Mouse (Mus musculus) MEL (cell line): ENCODE results near the gene Tex264. TPM values are rescaled to one million over a fixed set of nuclear protein-coding genes. Genes with fewer than 3 reads are reported as not detected.

ENCODE experiments used
- DNase-seq: peaks from one replicate; pipeline ENCODE4 v3.0.0; 2011; ENCODE audit warnings: low read depth, low spot score
- H3K27ac ChIP-seq: 2 replicates; pipeline ENCODE4 v1.5.1; 2012; ENCODE audit warnings: low read depth, mild to moderate bottlenecking, control low read depth, low read length, moderate library complexity; ENCODE audit not compliant: control insufficient read depth
- H3K27me3 ChIP-seq, 2 experiments: fragments of 150-350 bp in 1 of 2; sonication (generic) in 1 of 2; 2 replicates each; pipeline ENCODE4 v1.6.1; 2012; ENCODE audit warnings: low read length in 2 of 2, mild to moderate bottlenecking in 2 of 2, improper control_type of control experiment in 1 of 2, moderate library complexity in 1 of 2; ENCODE audit not compliant: insufficient read depth in 2 of 2, control insufficient read depth in 1 of 2
- H3K36me3 ChIP-seq, 2 experiments: 2 replicates each; pipeline ENCODE4 v1.6.1; 2012 to 2014; ENCODE audit warnings: low read length in 2 of 2, improper control_type of control experiment in 1 of 2, inconsistent platforms in 1 of 2, mild to moderate bottlenecking in 1 of 2; ENCODE audit not compliant: insufficient read depth in 2 of 2, control insufficient read depth in 1 of 2
- H3K4me1 ChIP-seq, 2 experiments: fragments of 150-350 bp in 1 of 2; sonication (generic) in 1 of 2; 2 replicates each; pipeline ENCODE4 v1.6.1; 2012; ENCODE audit warnings: low read length in 2 of 2, improper control_type of control experiment in 1 of 2, mild to moderate bottlenecking in 1 of 2; ENCODE audit not compliant: insufficient read depth in 2 of 2, control insufficient read depth in 1 of 2
- H3K4me3 ChIP-seq, 2 experiments: fragments of 150-350 bp in 1 of 2; sonication (generic) in 1 of 2; 2 replicates each; pipeline ENCODE4 v1.5.1; 2012; ENCODE audit warnings: low read depth in 2 of 2, low read length in 2 of 2, mild to moderate bottlenecking in 2 of 2, moderate library complexity in 2 of 2, control low read depth in 1 of 2, improper control_type of control experiment in 1 of 2; ENCODE audit not compliant: control insufficient read depth in 1 of 2, insufficient read depth in 1 of 2
- H3K79me2 ChIP-seq: 2 replicates; pipeline ENCODE4 v1.6.1; 2012; ENCODE audit warnings: mild to moderate bottlenecking, low read length, moderate library complexity; ENCODE audit not compliant: control insufficient read depth, poor library complexity, insufficient read depth
- H3K9ac ChIP-seq: 2 replicates; pipeline ENCODE4 v1.6.1; 2012; ENCODE audit warnings: low read depth, mild to moderate bottlenecking, control low read depth, low read length, moderate library complexity; ENCODE audit not compliant: control insufficient read depth, poor library complexity, severe bottlenecking
- H3K9me3 ChIP-seq: fragments of 150-350 bp; sonication (generic); replicated peaks from 2 replicates; pipeline ENCODE4 v1.6.1; 2012; ENCODE audit warnings: mild to moderate bottlenecking, low read length, improper control_type of control experiment, moderate library complexity; ENCODE audit not compliant: insufficient read depth
- CHD2 ChIP-seq: IDR thresholded peaks from 2 replicates; pipeline ENCODE4 v1.6.1; 2011; ENCODE audit warnings: low read length, improper control_type of control experiment
- CTCF ChIP-seq, 3 experiments: IDR thresholded peaks in 2 of 3; conservative IDR thresholded peaks in 1 of 3; 2 replicates each; pipeline ENCODE4 v1.5.1; 2011 to 2012; ENCODE audit warnings: low read length in 3 of 3, low read depth in 2 of 3, mild to moderate bottlenecking in 2 of 3, improper control_type of control experiment in 1 of 3, inconsistent platforms in 1 of 3, mixed read lengths in 1 of 3, moderate library complexity in 1 of 3; ENCODE audit not compliant: control insufficient read depth in 1 of 3, insufficient read depth in 1 of 3, poor library complexity in 1 of 3, severe bottlenecking in 1 of 3
- E2F4 ChIP-seq: IDR thresholded peaks from 2 replicates; pipeline ENCODE4 v1.6.1; 2011; ENCODE audit warnings: low read depth, low read length, improper control_type of control experiment, borderline replicate concordance
- EP300 ChIP-seq, 2 experiments: IDR thresholded peaks; 2 replicates each; pipeline ENCODE4 v1.6.1; 2011; ENCODE audit warnings: improper control_type of control experiment in 2 of 2, low read length in 2 of 2, low read depth in 1 of 2, mild to moderate bottlenecking in 1 of 2
- ETS1 ChIP-seq: IDR thresholded peaks from 2 replicates; pipeline ENCODE4 v1.6.1; 2012; ENCODE audit warnings: low read depth, mild to moderate bottlenecking, inconsistent platforms, low read length, improper control_type of control experiment, moderate library complexity
- GABPA ChIP-seq: IDR thresholded peaks from 2 replicates; pipeline ENCODE4 v1.6.1; 2012; ENCODE audit warnings: low read depth, mild to moderate bottlenecking, inconsistent platforms, low read length, improper control_type of control experiment, moderate library complexity
- HCFC1 ChIP-seq: IDR thresholded peaks from 2 replicates; pipeline ENCODE4 v1.6.1; 2012; ENCODE audit warnings: low read depth, mild to moderate bottlenecking, inconsistent platforms, low read length, improper control_type of control experiment, moderate library complexity
- KAT2A ChIP-seq: conservative IDR thresholded peaks from 2 replicates; pipeline ENCODE4 v1.6.1; 2012; ENCODE audit warnings: low read depth, low read length, improper control_type of control experiment, inconsistent platforms
- MAFK ChIP-seq: IDR thresholded peaks from 2 replicates; pipeline ENCODE4 v1.6.1; 2011; ENCODE audit warnings: low read depth, mild to moderate bottlenecking, low read length, improper control_type of control experiment, borderline replicate concordance
- MAX ChIP-seq: IDR thresholded peaks from 2 replicates; pipeline ENCODE4 v1.6.1; 2011; ENCODE audit warnings: low read length, improper control_type of control experiment
- MEF2A ChIP-seq: IDR thresholded peaks from 2 replicates; pipeline ENCODE4 v1.6.1; 2014; ENCODE audit warnings: low read depth, mild to moderate bottlenecking, inconsistent platforms, low read length, improper control_type of control experiment; ENCODE audit not compliant: poor library complexity, insufficient replicate concordance, severe bottlenecking; ENCODE audit errors: extremely low read depth
- MXI1 ChIP-seq: IDR thresholded peaks from 2 replicates; pipeline ENCODE4 v1.6.1; 2011; ENCODE audit warnings: mild to moderate bottlenecking, low read depth, low read length, improper control_type of control experiment
- MYC ChIP-seq: IDR thresholded peaks from 2 replicates; pipeline ENCODE4 v1.6.1; 2011; ENCODE audit warnings: low read depth, mild to moderate bottlenecking, low read length, improper control_type of control experiment, moderate library complexity
- POLR2A ChIP-seq, 2 experiments: IDR thresholded peaks; 2 replicates each; pipeline ENCODE4 v1.6.1; 2011 to 2012; ENCODE audit warnings: low read length in 2 of 2, mild to moderate bottlenecking in 2 of 2, control low read depth in 1 of 2, improper control_type of control experiment in 1 of 2, low read depth in 1 of 2, moderate library complexity in 1 of 2; ENCODE audit not compliant: control insufficient read depth in 1 of 2, insufficient read depth in 1 of 2, poor library complexity in 1 of 2
- POLR2AphosphoS2 ChIP-seq: IDR thresholded peaks from 2 replicates; pipeline ENCODE4 v1.6.1; 2011; ENCODE audit warnings: low read length, improper control_type of control experiment
- POLR2AphosphoS5 ChIP-seq: IDR thresholded peaks from 2 replicates; pipeline ENCODE4 v1.6.1; 2012; ENCODE audit warnings: low read depth, borderline replicate concordance, mild to moderate bottlenecking, inconsistent platforms, low read length, moderate library complexity, mixed read lengths
- RAD21 ChIP-seq: IDR thresholded peaks from 2 replicates; pipeline ENCODE4 v1.6.1; 2011; ENCODE audit warnings: mild to moderate bottlenecking, low read depth, low read length, improper control_type of control experiment
- RCOR1 ChIP-seq: IDR thresholded peaks from 2 replicates; pipeline ENCODE4 v1.6.1; 2012; ENCODE audit warnings: low read depth, mild to moderate bottlenecking, inconsistent platforms, low read length, improper control_type of control experiment
- TBP ChIP-seq: IDR thresholded peaks from 2 replicates; pipeline ENCODE4 v1.8.0; 2011; ENCODE audit warnings: low read depth, low read length, improper control_type of control experiment
- UBTF ChIP-seq: IDR thresholded peaks from 2 replicates; pipeline ENCODE4 v1.6.1; 2012; ENCODE audit warnings: low read depth, mild to moderate bottlenecking, inconsistent platforms, low read length, improper control_type of control experiment, moderate library complexity, borderline replicate concordance; ENCODE audit not compliant: insufficient read depth
- USF1 ChIP-seq: IDR thresholded peaks from 2 replicates; pipeline ENCODE4 v1.6.1; 2014; ENCODE audit warnings: low read depth, mild to moderate bottlenecking, inconsistent platforms, low read length, improper control_type of control experiment, moderate library complexity
- ZKSCAN1 ChIP-seq: IDR thresholded peaks from 2 replicates; pipeline ENCODE4 v1.6.1; 2012; ENCODE audit warnings: low read depth, mild to moderate bottlenecking, inconsistent platforms, low read length, improper control_type of control experiment, moderate library complexity
- ZMIZ1 ChIP-seq: IDR thresholded peaks from 2 replicates; pipeline ENCODE4 v1.6.1; 2012; ENCODE audit warnings: low read depth, mild to moderate bottlenecking, inconsistent platforms, low read length, improper control_type of control experiment, moderate library complexity
- polyA plus RNA-seq, 2 experiments: library from polyadenylated mRNA; stranded (reverse) in 1 of 2; unstranded in 1 of 2; fragments of >175 nt in 1 of 2; fragments of >200 nt in 1 of 2; gene quantifications; 2 replicates each; pipeline versions ENCODE4 v1.2.1 to v1.2.4; 2012; ENCODE audit warnings: low replicate concordance in 2 of 2, low read depth in 1 of 2; ENCODE audit not compliant: insufficient read length in 2 of 2, insufficient read depth in 1 of 2, missing spikeins in 1 of 2
- total RNA-seq: library from RNA; depleted of rRNA; stranded (reverse); fragments of 300-350 nt; gene quantifications from 2 replicates; pipeline ENCODE4 v1.2.3, GENCODE M21; 2012

Gene Tex264
- total and polyA plus RNA-seq, 3 experiments = 47.1 to 87.6 TPM; not detected in 1

- no peak overlapping the region for H3K27ac ChIP-seq
- H3K4me1 ChIP-seq = no peaks in the 10 kb centered on the region
- DNase-seq = no peak
- no peak for TF ChIP-seq ETS1
- TF ChIP-seq, all 39 proteins: peak for 0
- H3K79me2 ChIP-seq = no peaks in the 10 kb centered on the region
- H3K36me3 ChIP-seq = peaks cover 0 to 5% of the 10 kb centered on the region in 2 experiments; a peak in 2 of 4 replicates
- no peak overlapping the region for H3K9ac ChIP-seq
- H3K4me3 ChIP-seq = no peak overlapping the region
- H3K9me3 ChIP-seq = no peaks in the 10 kb centered on the region
- H3K27me3 ChIP-seq = no peaks in the 10 kb centered on the region
Measured at GRCm38 (mm10) chr9:106716729-106717128, 31.0 kb upstream of the Tex264 start.

DNA sequence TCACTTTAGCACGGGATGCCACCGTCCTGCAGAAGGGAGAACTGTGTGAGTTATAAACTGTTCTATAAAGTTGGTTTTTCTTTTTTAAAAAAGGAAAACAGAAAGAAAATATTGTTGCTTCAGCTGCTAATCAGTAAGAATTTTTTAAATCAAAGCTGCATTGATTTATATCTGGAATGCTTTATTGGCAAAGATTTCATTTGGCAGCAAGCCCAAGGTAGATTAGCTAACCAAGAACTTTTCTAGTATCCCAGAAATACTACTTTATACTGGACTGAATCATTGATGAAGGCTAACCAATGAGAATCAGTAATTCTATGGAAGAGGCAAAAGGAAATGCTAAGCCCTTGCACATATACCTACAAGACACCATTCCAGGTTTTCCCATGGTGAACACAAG lies 30.5 kb upstream of the Tex264 start:
- Histone ChIP-seq H3K4me3 (no peak overlapping the region), H3K4me1 (no peaks in the 10 kb centered on the region), H3K27me3 (no peaks in the 10 kb centered on the region), H3K27ac (no peak overlapping the region), H3K36me3 (peaks cover 0 to 7% of the 10 kb centered on the region in 2 experiments; a peak in 2 of 4 replicates), H3K9me3 (no peaks in the 10 kb centered on the region), H3K79me2 (no peaks in the 10 kb centered on the region), H3K9ac (no peak overlapping the region)
- no peak for TF ChIP-seq MEF2A
- TF ChIP-seq HCFC1 = no peak
- peak; percentile 79 for TF ChIP-seq RCOR1
- no peak for DNase-seq

DNA sequence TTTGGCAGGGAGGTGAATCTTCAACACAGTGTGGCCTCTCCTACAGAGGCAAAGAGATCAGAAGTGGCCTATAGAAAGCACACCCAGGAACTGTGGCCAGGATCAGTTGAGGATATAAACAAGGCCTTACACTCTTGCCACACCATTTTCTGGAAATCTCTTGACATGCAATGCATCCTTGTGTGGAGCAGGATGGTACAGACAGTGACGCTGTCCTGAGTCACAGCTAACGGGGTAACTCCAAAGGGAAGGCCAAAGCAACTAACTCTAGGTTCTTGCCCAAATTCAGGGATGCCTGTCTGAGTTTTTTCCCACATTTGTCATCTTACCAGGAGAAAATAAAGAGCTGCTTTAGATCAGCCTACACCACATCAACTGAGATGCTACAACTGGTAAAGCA lies 26.7 kb upstream of the Tex264 start:
- Histone ChIP-seq H3K9me3 (no peaks in the 10 kb centered on the region), H3K27ac (no peak overlapping the region), H3K4me3 (no peak overlapping the region), H3K27me3 (no peaks in the 10 kb centered on the region)
- no peak for DNase-seq
- TF ChIP-seq POLR2A (IDR thresholded peaks at IDR 0.05; ENCODE audit: control insufficient read depth in 1 of 2, insufficient read depth in 1 of 2, low read depth in 1 of 2, low read length in 2 of 2, poor library complexity in 1 of 2) = no peak
- no peak for TF ChIP-seq UBTF
- TF ChIP-seq CHD2 = no peak
- no peak for TF ChIP-seq TBP
- no peak for TF ChIP-seq MXI1
- no peak for TF ChIP-seq MAFK
- TF ChIP-seq POLR2AphosphoS5 = no peak
- TF ChIP-seq RAD21 = no peak
- TF ChIP-seq GABPA = no peak
- TF ChIP-seq KAT2A = no peak
- TF ChIP-seq CTCF (IDR thresholded peaks at IDR 0.05 in 2 of 3, conservative IDR thresholded peaks at IDR 0.05 in 1 of 3; ENCODE audit: control insufficient read depth in 1 of 3, insufficient read depth in 1 of 3, low read depth in 2 of 3, low read length in 3 of 3, poor library complexity in 1 of 3, severe bottlenecking in 1 of 3) = no peak
- TF ChIP-seq MYC = no peak
- TF ChIP-seq MAX = no peak
- TF ChIP-seq EP300 (IDR thresholded peaks at IDR 0.05; ENCODE audit: low read depth in 1 of 2, low read length in 2 of 2) = no peak
- TF ChIP-seq HCFC1 = no peak
- no peak for TF ChIP-seq E2F4
- no peak for TF ChIP-seq USF1
- TF ChIP-seq ZKSCAN1 = no peak
- no peak for TF ChIP-seq POLR2AphosphoS2
- TF ChIP-seq ZMIZ1 = no peak
- TF ChIP-seq, all 39 proteins: peak for 0
- no peak overlapping the region for H3K9ac ChIP-seq
- no peaks in the 10 kb centered on the region for H3K79me2 ChIP-seq
- H3K4me1 ChIP-seq = no peaks in the 10 kb centered on the region
- H3K36me3 ChIP-seq = peaks cover 0 to 12% of the 10 kb centered on the region in 2 experiments; a peak in 2 of 4 replicates
